Mouse (Mus musculus) spleen, adult 2 months (tissue): ENCODE results near the gene Gm44511.
"Not testable (repeated sequence)": the region's sequence is repeated elsewhere in the genome, so short reads cannot be mapped to it uniquely, and the experiment has no call there.

ENCODE experiments used
- CTCF ChIP-seq: fragments of 200-500 bp; IDR thresholded peaks from 2 replicates; pipeline ENCODE4 v1.5.1; 2011; ENCODE audit warnings: mild to moderate bottlenecking, inconsistent platforms; ENCODE audit not compliant: insufficient read depth, insufficient read length, insufficient replicate concordance; ENCODE audit errors: extremely low read depth
- POLR2A ChIP-seq: fragments of 200-500 bp; IDR thresholded peaks from 2 replicates; pipeline ENCODE4 v1.6.1; 2011; ENCODE audit warnings: low read depth, low read length, inconsistent platforms

DNA sequence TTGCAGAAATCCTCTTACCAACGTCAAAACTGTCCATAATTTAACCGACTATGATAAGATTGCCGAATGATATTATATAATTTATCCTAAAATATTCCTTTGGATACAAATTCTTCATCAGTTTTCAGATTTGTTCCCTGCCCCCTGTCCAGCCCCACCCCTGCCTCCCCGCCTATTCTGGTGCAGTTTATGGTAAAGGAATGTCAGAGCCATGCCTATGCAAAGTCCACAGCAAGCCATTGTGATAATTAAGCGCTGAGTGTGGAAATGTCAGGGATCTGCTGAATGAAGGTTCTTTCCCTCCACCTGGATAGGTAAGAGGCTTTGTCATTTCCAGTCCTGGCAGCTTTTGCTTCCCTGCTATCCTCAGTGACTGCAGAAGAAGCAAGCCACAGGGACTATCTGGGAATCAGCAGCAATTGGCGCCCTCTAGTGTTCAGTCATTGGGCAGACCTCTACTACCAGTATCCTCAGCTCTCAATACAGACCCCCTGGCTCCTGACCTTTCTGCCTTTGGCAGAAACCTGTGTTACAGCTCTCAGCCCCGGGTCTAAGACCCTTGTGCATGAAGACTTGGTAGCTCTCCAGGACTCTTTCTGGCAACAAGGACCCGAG is 72.4 kb downstream of the Gm44511 start:
- not testable (repeated sequence) for TF ChIP-seq POLR2A
- peak; percentile 41; the same call in 1 of the 2 replicates for TF ChIP-seq CTCF
